Mouse (Mus musculus) A20 (cell line): ENCODE data around the gene Prlhr.

Experiments
- DNase-seq: peaks from one replicate; pipeline ENCODE4 v3.0.0-alpha.2; 2011; ENCODE audit warnings: low read depth, low spot score

The Prlhr gene

GRCm38 (mm10) chr19:60468254-60468762, at the start of gene Prlhr:
Prlhr (minus strand) TSS chr19:60468304.
- DNase-seq, result no peak

GRCm38 (mm10) chr19:60515064-60515463, 47.0 kb upstream of the Prlhr start:
- no peak for DNase-seq

GRCm38 (mm10) chr19:60513431-60513830, 45.3 kb upstream of the Prlhr start:
- no peak for DNase-seq

GRCm38 (mm10) chr19:60500209-60500608, 32.1 kb upstream of the Prlhr start:
- no peak for DNase-seq

- DNase-seq, result no peak
These were observed 29.1 kb upstream of the Prlhr start for GRCm38 (mm10) chr19:60497171-60497570.

- DNase-seq, result no peak
These were observed 27.7 kb upstream of the Prlhr start for GRCm38 (mm10) chr19:60495772-60496171.

- DNase-seq, result no peak
These were observed 21.5 kb upstream of the Prlhr start for GRCm38 (mm10) chr19:60489566-60489965.

GRCm38 (mm10) chr19:60485261-60485660, 17.2 kb upstream of the Prlhr start:
- DNase-seq, result no peak

- DNase-seq, result no peak
These were observed 10.8 kb upstream of the Prlhr start for GRCm38 (mm10) chr19:60478859-60479258.

- DNase-seq, result no peak
These were observed 9.7 kb upstream of the Prlhr start for GRCm38 (mm10) chr19:60477788-60478187.

GRCm38 (mm10) chr19:60468846-60469245, 742 bp upstream of the Prlhr start:
- peak; percentile 14 for DNase-seq

GRCm38 (mm10) chr19:60467588-60468007, 506 bp downstream of the Prlhr start:
- DNase-seq, result no peak

- DNase-seq, result peak; percentile 32
These were observed 1.0 kb downstream of the Prlhr start for GRCm38 (mm10) chr19:60466953-60467570.

GRCm38 (mm10) chr19:60465726-60466125, 2.4 kb downstream of the Prlhr start:
- DNase-seq, result no peak

GRCm38 (mm10) chr19:60463896-60464295, 4.2 kb downstream of the Prlhr start:
- DNase-seq, result no peak

- no peak for DNase-seq
These were observed 4.7 kb downstream of the Prlhr start for GRCm38 (mm10) chr19:60463440-60463839.

GRCm38 (mm10) chr19:60461476-60461875, 6.6 kb downstream of the Prlhr start:
- no peak for DNase-seq

- no peak for DNase-seq
These were observed 8.4 kb downstream of the Prlhr start for GRCm38 (mm10) chr19:60459680-60460079.

GRCm38 (mm10) chr19:60459071-60459470, 9.0 kb downstream of the Prlhr start:
- DNase-seq, result no peak

GRCm38 (mm10) chr19:60455791-60456190, 12.3 kb downstream of the Prlhr start:
- no peak for DNase-seq

GRCm38 (mm10) chr19:60440531-60440930, 27.6 kb downstream of the Prlhr start:
- no peak for DNase-seq

- no peak for DNase-seq
These were observed 28.0 kb downstream of the Prlhr start for GRCm38 (mm10) chr19:60440083-60440482.

- DNase-seq, result peak; percentile 33
These were observed 30.4 kb downstream of the Prlhr start for GRCm38 (mm10) chr19:60437566-60438241.
